Mouse (Mus musculus) G1E (cell line): ENCODE results near the gene Tmem44.

Source experiments
- CTCF ChIP-seq: IDR thresholded peaks from 2 replicates; pipeline ENCODE4 v1.5.1; 2012; ENCODE audit warnings: low read depth, low read length, inconsistent platforms, mixed read lengths
- GATA1 ChIP-seq: IDR thresholded peaks from 2 replicates; pipeline ENCODE4 v1.6.1; 2012; ENCODE audit warnings: borderline replicate concordance, low read length, inconsistent platforms, mixed read lengths
- GATA2 ChIP-seq: IDR thresholded peaks from 2 replicates; pipeline ENCODE4 v1.6.1; 2012; ENCODE audit warnings: low read depth, low read length, inconsistent platforms, borderline replicate concordance
- POLR2AphosphoS5 ChIP-seq: IDR thresholded peaks from 2 replicates; pipeline ENCODE4 v1.6.1; 2012; ENCODE audit warnings: low read depth, low read length, inconsistent platforms; ENCODE audit not compliant: insufficient replicate concordance
- TAL1 ChIP-seq: conservative IDR thresholded peaks from 2 replicates; pipeline ENCODE4 v1.6.1; 2012; ENCODE audit warnings: low read depth, low read length, inconsistent platforms, mixed read lengths

GRCm38 (mm10) chr16:30595356-30595755 is 44.7 kb upstream of the Tmem44 start:
- TF ChIP-seq CTCF (no peak), GATA1 (no peak), GATA2 (no peak), TAL1 (no peak), POLR2AphosphoS5 (no peak)
